Mouse (Mus musculus) effector memory CD4-positive, alpha-beta T cell, adult 7 months (primary cell): Measurements from ENCODE around the gene Fam214b. TPM values are rescaled to one million over a fixed set of nuclear protein-coding genes. Genes with fewer than 3 reads are reported as not detected.

ENCODE experiments used
- polyA plus RNA-seq: library from polyadenylated mRNA; unstranded; fragments of 100-300 nt; shearing (Covaris generic); gene quantifications from one replicate; pipeline ENCODE4 v1.2.1, GENCODE M21; 2017

Fam214b gene
- 9.8 TPM for polyA plus RNA-seq

DNA sequence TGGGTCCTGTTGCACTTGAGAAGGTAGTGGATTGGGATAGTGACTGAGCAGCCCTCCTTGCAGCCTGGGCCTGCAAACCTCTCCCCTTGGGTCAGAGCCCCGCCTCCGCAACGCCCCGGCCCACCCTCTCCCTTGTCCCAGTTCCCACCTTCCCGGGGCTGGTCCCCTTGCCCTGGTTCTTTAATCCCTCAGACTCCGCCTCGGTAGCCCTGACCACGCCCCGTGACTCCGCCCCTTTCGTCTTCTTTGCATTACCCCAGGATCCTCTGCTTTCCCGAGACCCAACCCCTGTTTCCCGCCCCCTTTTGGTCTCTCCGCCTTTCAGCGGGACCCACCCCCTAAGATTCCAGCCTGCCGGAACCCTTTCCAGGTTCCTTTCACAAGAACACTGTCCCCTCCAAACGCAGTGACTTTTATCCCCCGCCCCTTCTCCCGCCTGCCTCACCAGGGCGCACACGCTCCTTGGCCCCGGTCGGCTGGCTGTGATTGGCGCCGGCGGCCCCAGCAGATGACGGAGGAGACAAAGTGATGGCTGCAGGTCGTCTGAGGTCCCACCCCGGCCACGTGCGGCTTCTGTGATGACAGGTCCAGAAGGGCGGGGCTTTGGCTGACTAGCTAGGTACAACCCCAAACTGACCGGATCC lies at the start of gene Fam214b:
Fam214b (minus strand) TSS at position 562 of the 644 bp plus-strand sequence.

GRCm38 (mm10) chr4:43058753-43059654 lies 13.0 kb upstream of the Fam214b start, which contains the start of gene Unc13b:
Gene Unc13b (plus strand): TSS chr4:43058953.

GRCm38 (mm10) chr4:43031237-43031995 lies 14.6 kb downstream of the Fam214b start, which contains the start of gene Stoml2:
Gene Stoml2 (minus strand): TSS chr4:43031710.

GRCm38 (mm10) chr4:43025084-43025960 lies 20.7 kb downstream of the Fam214b start, which contains the start of gene Pigo:
Gene Pigo (minus strand): TSS chr4:43025819.

DNA sequence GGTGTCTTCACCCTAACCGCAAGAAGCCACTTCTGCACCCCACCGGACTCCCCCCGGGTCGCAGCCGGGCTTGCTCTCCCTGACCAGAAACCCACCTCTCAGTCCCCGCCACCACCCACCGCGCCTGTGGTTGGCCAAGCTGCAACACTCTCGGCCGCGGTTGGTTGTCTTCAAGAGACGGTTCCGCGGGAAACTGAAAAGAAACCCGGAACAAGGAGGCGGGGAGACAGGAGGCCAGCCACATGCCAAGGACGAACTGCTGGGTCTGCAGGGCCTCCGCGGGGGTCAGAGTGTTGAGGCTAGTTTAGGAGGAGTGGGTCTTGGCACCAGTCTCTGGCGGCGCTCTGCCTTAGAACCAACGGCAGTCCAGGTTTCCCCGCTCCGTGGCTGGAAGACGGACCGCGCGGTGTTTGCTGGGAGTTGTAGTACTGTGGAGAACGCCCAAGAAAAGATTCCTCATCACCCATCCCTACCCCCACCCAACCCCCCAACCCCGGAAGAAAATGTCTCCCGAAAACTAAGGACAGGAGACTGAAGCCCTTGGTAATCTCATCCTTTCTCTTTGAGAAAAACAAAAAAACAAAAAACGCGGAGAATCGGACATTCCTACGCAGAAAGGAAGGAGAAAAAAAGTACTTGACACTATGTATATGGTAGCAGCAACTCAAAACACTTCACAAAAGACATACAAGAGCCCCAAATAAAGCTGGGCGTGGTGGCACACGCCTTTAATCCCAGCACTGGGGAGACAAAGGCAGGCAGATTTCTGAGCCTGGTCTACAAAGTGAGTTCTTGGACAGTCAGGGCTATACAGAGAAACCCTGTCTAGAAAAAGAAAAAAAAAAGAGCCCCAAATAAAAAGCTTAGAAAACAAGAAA lies 35.6 kb downstream of the Fam214b start, which contains the start of gene Fancg:
Fancg (minus strand) TSS at position 346 of the 878 bp plus-strand sequence.

GRCm38 (mm10) chr4:43000141-43000986 lies 45.7 kb downstream of the Fam214b start, which contains the start of gene Vcp:
Gene Vcp (minus strand): TSS chr4:43000507.

Other genes with a start within 250 kb of the Fam214b start
- not detected for gene Fam205a1, start 192.3 kb downstream of the Fam214b start, polyA plus RNA-seq
- 0.15 TPM for gene Gm12394, start 189.4 kb downstream of the Fam214b start, polyA plus RNA-seq
- not detected for gene Fam205c, start 172.0 kb downstream of the Fam214b start, polyA plus RNA-seq
- 0.51 TPM for gene Phf24, start 129.6 kb downstream of the Fam214b start, polyA plus RNA-seq
- gene Dnajb5, start 96.4 kb downstream of the Fam214b start, polyA plus RNA-seq: 17.1 TPM
- not detected for gene 1700022I11Rik, start 76.6 kb downstream of the Fam214b start, polyA plus RNA-seq
- 260 TPM for gene Vcp, start 45.7 kb downstream of the Fam214b start, polyA plus RNA-seq
- gene Fancg, start 35.7 kb downstream of the Fam214b start, polyA plus RNA-seq: 19.1 TPM
- gene Pigo, start 20.4 kb downstream of the Fam214b start, polyA plus RNA-seq: 38.8 TPM
- gene Stoml2, start 14.5 kb downstream of the Fam214b start, polyA plus RNA-seq: 80.4 TPM
- gene Unc13b, start 12.7 kb upstream of the Fam214b start, polyA plus RNA-seq: 4.5 TPM
- gene Atp8b5, start 220.9 kb upstream of the Fam214b start, polyA plus RNA-seq: 0.16 TPM